Mouse (Mus musculus) olfactory bulb, adult 2 months (tissue): ENCODE measurements around the gene Kifc3. TPM values are rescaled to one million over a fixed set of nuclear protein-coding genes. Genes with fewer than 3 reads are reported as not detected.

ENCODE experiments used
- H3K27ac ChIP-seq: fragments of 200-500 bp; 2 replicates; pipeline ENCODE4 v1.5.1; 2012; ENCODE audit warnings: low read depth, low read length; ENCODE audit not compliant: insufficient read depth
- H3K4me1 ChIP-seq: fragments of 200-500 bp; 2 replicates; pipeline ENCODE4 v1.6.1; 2012; ENCODE audit warnings: low read length; ENCODE audit not compliant: control insufficient read depth, insufficient read depth
- H3K4me3 ChIP-seq: fragments of 200-500 bp; 2 replicates; pipeline ENCODE4 v1.5.1; 2012; ENCODE audit warnings: mild to moderate bottlenecking, low read depth, low read length, moderate library complexity; ENCODE audit not compliant: insufficient read depth
- CTCF ChIP-seq: fragments of 200-500 bp; IDR thresholded peaks from 2 replicates; pipeline ENCODE4 v1.5.1; 2012; ENCODE audit warnings: low read depth, mild to moderate bottlenecking, low read length, moderate library complexity; ENCODE audit not compliant: insufficient read depth
- POLR2A ChIP-seq: fragments of 200-500 bp; IDR thresholded peaks from 2 replicates; pipeline ENCODE4 v1.6.1; 2012; ENCODE audit warnings: mild to moderate bottlenecking, low read depth, low read length, moderate library complexity; ENCODE audit not compliant: insufficient read depth
- WGBS: fragments of 180-500 bp; shearing (Covaris S2); methylation state at CpG from one replicate; pipeline ENCODE4 v1.1.7; 2018; 5-methylcytosine and 5-hydroxymethylcytosine counted together
- polyA plus RNA-seq: library from polyadenylated mRNA; stranded (reverse); fragments of >200 nt; gene quantifications from 2 replicates; pipeline ENCODE4 v1.2.4, GENCODE M21; 2012; ENCODE audit warnings: low replicate concordance; ENCODE audit not compliant: missing spikeins, insufficient read depth, insufficient read length

The Kifc3 gene
- polyA plus RNA-seq, 1 experiment: not detected

GRCm38 (mm10) chr8:95056414-95056813 lies 146.2 kb downstream of the Kifc3 start:
- no peak for TF ChIP-seq POLR2A
- TF ChIP-seq CTCF: no peak

GRCm38 (mm10) chr8:95054927-95055510 lies 147.6 kb downstream of the Kifc3 start, which contains the start of gene Drc7:
Gene Drc7, plus strand, starts transcription at chr8:95055103.
- Histone ChIP-seq H3K27ac (no peak within 1 kb of the TSS), H3K4me3 (no peak within 1 kb of the TSS), H3K4me1 (peaks cover 4% of the 10 kb centered on the region)
- TF ChIP-seq POLR2A (no peak), CTCF (no peak)
- WGBS: 15% methylated on average over 2 of the region's 2 CpGs

More at GRCm38 (mm10) chr8:95056414-95056813, 146.2 kb downstream of the Kifc3 start:
- Histone ChIP-seq H3K27ac (no peak overlapping the region), H3K4me1 (peaks cover 4% of the 10 kb centered on the region), H3K4me3 (no peak overlapping the region)
- 87% methylated on average over 5 of the region's 5 CpGs for WGBS

GRCm38 (mm10) chr8:95054438-95054837 lies 148.2 kb downstream of the Kifc3 start:
- no peak for TF ChIP-seq POLR2A
- TF ChIP-seq CTCF: no peak
- H3K4me1 ChIP-seq: peaks cover 4% of the 10 kb centered on the region
- WGBS: 67% methylated on average over 6 of the region's 6 CpGs
- no peak overlapping the region for H3K4me3 ChIP-seq
- no peak overlapping the region for H3K27ac ChIP-seq

Other genes starting within 250 kb of the Kifc3 start
- not detected in 2 replicates for gene Adgrg1, start 228.1 kb downstream of the Kifc3 start, polyA plus RNA-seq
- not detected in 2 replicates for gene Adgrg3, start 185.1 kb downstream of the Kifc3 start, polyA plus RNA-seq
- gene Drc7, start 147.7 kb downstream of the Kifc3 start, polyA plus RNA-seq: not detected in 2 replicates
- not detected in 2 replicates for gene Katnb1, start 121.6 kb downstream of the Kifc3 start, polyA plus RNA-seq
- gene Cngb1, start 103.8 kb upstream of the Kifc3 start, polyA plus RNA-seq: not detected in 2 replicates
- gene Tepp, start 107.8 kb upstream of the Kifc3 start, polyA plus RNA-seq: not detected in 2 replicates
- gene Zfp319, start 129.1 kb upstream of the Kifc3 start, polyA plus RNA-seq: not detected in 2 replicates
- gene Usb1, start 129.5 kb upstream of the Kifc3 start, polyA plus RNA-seq: not detected in 2 replicates
- not detected in 2 replicates for gene Mmp15, start 149.5 kb upstream of the Kifc3 start, polyA plus RNA-seq
- not detected in 2 replicates for gene Cfap20, start 232.1 kb upstream of the Kifc3 start, polyA plus RNA-seq